Mouse (Mus musculus): ENCODE measurements around the gene Lfng.

GRCm38 (mm10) chr5:140642076-140642475 lies 35.0 kb downstream of the Lfng start:
- TF ChIP-seq CTCF (IDR thresholded peaks at IDR 0.05; ENCODE audit: low read depth, low read length) (no peak), POLR2A (IDR thresholded peaks at IDR 0.05; ENCODE audit: extremely low read depth, insufficient read depth, low read length) (no peak)
